Mouse (Mus musculus): ENCODE measurements around the gene Nlgn3. TPM values are rescaled to one million over a fixed set of nuclear protein-coding genes. Genes with fewer than 3 reads are reported as not detected.
"Not testable (repeated sequence)": the region's sequence is repeated elsewhere in the genome, so short reads cannot be mapped to it uniquely, and the experiment has no call there.

Gene Nlgn3
- total RNA-seq, 2 experiments from 2014 or later, result 0.51 to 0.69 TPM

DNA sequence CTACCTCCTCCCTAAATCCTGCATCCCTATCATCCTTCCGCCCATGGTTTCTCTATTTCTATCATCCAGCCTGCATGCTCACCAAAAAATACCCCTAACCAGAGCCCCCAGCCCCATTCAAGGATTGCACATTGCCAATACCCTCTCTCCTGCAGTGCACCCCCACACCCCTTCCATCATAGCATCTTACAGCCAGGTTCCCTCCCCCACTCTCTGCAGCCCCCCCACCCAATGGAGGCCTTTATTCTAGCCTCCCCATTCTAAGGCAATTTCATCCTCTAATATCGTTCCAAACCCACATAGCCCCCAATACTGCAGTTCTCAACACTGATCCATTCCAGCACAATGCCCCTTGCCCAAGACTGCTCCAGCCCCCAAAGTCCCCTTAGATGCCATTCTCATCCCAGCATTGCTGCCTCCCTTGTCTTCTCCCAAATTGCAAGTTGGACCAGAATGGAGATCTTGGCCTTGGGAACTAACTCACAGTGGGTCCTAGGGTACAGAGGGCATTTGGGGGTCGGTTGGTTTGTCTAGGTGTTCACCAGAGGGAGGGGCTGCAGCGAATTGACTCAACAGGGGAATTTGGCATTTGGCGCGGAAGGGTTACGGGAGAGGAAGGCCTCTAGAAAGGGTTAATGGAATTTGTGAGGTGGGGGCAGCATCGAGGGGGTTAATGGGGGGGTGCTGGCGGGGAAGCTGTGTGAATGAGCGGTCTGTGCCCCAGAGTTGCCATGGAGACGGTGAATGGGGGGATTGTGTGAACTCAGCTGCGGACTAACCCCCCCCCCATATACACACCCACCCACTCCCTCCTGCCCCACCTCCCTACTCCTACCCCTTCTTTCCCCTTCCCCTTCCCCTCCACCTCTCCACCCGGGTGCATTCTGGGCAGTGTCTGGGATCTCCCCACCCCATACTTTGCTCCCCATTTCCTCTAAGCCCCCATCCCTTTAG is 782 bp downstream of the Nlgn3 start:
- intact Hi-C loops (cut with DNase I), result no loop called here
- DNase-seq, result no peak

DNA sequence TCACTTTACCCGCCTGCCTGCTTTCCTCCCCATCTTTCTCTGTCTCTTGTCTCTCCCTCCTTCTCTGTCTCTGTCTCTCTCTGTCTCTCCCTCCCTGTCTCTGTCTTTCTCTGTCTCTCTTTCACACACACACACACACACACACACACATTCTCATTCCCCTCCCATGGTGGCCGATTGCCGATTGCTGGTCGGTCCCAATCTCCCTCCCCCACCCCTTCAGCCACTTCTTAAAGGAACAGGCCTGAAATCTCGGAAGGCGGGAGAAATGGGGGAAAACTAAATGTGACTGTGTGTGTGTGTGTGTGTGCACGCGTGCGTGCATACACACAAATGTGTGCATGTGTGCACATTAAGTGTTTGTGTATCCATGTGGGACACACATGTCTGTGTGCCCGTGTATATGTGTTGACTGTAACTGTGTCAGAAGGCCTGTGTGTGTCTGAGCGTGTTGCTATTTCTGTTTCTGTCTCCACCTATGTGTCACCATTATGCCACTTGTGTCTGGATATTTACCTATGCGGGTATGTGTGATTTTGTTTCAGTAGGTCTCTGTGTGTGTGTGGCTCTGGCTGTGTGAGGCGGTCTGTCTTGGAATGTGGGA is 1.6 kb downstream of the Nlgn3 start:
- DNase-seq, result peak; percentile 3 to 12

DNA sequence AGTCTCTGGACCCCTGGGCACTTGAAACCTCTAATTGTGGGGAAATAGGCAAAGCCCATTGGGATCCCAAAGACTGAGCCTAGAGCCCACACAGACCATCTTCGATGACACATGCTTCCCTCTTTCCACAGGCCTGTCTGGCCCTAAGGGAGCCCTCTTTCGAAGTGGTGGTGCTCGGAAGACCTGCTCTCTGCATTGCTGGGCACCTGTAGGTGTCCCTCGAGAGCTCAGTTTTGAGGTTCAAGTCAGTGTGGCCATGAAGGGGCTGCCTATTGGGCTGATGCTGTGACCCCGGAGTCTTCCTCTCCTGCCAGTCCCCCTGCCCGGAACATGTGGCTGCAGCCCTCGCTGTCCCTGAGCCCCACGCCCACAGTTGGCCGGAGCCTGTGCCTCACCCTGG is 2.7 kb downstream of the Nlgn3 start:
- DNase-seq, result no peak
- intact Hi-C loops (cut with DNase I), result no loop called here

More for the DNA sequence above, 1.6 kb downstream of the Nlgn3 start:
- intact Hi-C loops (cut with DNase I), result no loop called here

DNA sequence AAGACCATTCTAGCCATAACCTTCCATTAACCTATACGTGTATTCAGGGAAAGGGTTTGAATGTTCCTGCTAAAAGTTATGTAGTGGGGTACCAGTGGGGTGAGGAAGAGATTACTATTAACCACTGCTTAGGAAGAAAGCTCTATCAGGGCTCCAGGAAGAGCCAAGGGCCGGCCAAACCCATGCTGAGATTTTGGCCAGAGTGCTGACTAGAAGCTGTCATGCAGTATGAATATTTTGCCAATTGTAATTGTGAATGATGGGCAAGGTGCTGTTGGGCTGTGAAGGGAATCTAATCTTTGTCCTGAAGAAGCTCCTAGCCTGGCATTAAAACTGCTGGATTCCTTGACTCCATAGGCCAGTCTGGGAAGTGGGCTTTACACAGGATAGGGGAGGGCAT is 5.7 kb downstream of the Nlgn3 start:
- intact Hi-C loops (cut with DNase I), result no loop called here
- no peak for DNase-seq

DNA sequence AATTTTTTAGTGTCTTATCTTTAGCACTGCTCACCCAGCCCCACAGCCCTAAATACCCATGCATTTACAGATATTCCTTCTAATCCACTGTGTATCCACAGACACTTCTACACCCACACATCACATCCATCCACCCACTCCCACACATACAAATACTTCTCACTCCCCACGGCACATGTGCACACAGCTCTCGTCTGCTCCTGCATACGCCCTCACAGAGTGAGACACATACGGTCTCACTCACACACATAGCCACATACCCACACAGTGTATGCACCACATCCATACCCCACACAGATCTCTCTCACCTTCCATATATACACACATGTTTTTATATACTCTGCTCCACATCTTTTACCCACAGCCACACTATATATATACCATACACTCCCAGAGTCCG is 10.3 kb downstream of the Nlgn3 start:
- intact Hi-C loops (cut with DNase I), result no loop called here
- DNase-seq, result no peak

DNA sequence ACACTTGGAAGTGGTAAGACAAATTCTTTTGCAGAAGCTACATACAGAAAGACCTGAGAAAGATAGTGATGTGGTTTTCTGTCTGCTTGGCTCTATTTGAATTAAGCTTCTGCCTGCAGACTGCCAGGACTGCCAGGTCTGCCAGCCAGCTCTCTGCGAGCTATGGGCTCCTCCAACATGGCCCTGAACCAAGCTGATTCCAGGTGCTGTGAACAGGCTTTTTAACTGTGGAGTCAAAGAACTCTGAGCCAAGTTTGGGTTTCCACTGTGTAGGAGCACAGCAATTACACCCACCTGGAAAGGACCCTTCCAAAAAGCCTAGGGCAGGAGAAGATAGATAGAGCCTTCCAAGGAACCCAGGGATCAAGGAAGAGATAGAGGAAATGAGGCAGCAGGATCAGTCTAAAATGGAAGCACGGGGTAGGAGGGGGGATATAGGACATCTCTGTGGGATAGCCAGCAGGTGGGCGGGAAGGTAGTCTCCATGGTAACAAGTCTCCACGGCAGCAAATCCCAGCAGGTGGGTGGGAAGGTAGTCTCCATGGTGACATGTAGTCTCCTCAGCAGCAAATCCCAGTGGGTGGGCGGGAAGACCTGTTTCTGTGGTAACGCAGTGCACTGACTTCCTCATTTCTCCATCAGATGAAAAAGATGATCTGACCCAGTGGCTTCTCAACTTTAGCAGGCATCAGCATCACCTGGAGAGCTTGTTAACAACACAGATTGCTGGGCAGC is 14.8 kb downstream of the Nlgn3 start:
- intact Hi-C loops (cut with DNase I), result no loop called here

DNA sequence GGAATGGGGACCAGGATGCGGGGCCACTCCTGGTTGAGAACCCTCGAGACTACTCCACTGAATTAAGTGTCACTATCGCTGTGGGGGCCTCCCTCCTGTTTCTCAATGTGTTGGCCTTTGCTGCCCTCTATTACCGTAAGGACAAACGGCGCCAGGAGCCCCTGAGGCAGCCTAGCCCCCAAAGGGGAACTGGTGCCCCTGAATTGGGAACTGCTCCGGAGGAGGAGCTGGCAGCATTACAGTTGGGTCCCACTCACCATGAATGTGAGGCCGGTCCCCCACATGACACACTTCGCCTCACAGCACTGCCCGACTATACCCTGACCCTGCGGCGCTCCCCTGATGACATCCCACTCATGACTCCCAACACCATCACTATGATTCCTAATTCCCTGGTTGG is 20.8 kb downstream of the Nlgn3 start:
- intact Hi-C loops (cut with DNase I), result no loop called here
- no peak for DNase-seq

More for the DNA sequence above, 14.8 kb downstream of the Nlgn3 start:
- no peak for DNase-seq

DNA sequence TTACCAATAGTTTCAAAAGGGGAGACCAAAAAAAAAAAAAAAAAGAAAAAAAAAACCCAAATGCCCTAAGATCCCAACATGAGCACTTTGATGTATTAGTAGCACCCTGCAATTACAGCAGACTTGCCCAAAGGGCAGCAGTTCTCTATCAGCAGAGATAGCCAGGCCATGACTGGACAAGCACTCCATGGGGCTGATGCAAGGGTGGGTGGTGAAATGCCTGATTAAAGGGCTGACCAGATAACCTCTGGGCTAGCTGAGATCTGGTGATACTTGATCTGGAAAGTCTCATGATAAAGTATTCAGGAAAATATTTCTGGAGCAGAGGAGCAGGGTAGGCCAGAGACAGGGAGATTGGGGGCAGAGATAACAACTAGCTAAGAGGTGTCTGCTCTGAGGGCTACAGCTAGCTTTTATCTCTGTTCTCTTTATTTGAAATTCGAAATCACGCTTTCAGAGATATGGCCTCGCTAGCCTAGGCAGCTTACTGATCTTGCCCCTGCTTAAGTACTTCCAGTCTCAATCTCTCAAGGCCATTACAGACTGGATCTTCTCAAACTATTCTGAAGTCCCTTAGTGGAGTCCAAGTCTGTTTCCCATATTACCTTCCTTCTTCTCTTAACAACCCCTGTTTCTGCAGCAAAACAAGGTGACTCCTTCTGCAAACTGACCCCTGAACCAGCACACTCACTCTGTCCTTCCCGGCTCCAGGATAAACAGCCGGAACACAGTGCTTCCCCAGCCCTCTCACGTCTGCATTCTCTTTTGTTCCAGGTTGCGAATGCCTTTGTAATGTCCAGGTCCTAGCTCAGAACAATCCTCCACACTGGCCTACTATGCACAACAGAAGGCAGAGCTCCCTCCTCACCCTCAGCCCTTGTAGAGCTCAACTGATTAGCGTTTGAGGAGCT is 27.3 kb downstream of the Nlgn3 start:
- no peak for DNase-seq
- intact Hi-C loops (cut with DNase I), result no loop called here

DNA sequence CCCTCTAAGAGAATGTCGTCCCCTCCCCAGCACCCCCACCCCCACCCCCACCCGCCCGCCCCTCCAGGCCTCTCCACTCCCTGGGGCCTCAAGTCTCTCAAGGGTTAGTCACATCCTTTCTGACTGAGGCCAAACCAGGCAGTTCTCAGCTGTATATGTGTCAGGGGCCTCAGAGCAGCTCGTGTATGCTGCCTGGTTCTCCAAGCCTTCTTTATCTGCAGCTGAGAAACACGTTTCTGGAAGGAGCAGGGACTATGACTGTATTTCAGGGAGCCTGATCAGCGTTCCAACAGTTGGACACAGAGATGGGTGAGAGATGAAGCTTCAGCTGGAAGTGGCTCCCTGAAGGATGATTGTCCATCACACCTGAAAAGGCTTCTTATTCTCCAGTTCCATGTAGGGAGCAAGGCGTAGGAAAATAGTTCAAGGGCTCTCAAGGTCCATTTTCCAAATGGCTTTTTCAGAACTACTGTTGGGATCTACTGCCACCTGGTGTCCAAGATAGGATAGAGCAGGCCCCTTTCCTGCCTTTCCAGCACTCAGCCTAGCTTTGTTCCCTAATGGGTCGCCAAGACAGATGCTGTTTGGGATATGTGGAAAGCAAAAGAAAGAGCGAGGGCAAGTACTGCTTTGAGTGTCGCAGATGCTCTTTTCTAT is 30.5 kb downstream of the Nlgn3 start:
- peak; percentile 53 to 70 for DNase-seq
- intact Hi-C loops (cut with DNase I), result loop anchor here (1.0 to 5.0 kb wide), 2 partner anchors 88 to 197 kb away; no protein-coding TSS in a partner anchor

DNA sequence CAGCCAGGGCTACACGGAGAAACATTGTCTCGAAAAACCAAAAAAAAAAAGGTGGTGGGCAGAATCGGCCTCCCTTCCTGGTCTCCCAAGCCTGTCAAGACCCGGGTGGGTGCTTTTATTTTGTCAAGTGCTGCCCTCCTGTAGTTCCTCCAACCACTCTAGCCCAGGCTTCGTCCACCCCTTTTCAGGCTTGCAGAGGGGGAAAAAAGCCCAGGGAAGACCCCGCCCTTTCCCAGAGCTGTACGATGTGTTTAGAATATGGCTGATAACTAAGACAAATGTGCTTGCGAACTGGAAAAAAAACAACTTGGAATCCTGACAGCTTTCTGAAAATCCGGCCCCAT is 33.0 kb downstream of the Nlgn3 start:
- no peak for DNase-seq
- intact Hi-C loops (cut with DNase I), result loop anchor here (5.0 kb wide), 1 partner anchor 85 kb away; no protein-coding TSS in a partner anchor

DNA sequence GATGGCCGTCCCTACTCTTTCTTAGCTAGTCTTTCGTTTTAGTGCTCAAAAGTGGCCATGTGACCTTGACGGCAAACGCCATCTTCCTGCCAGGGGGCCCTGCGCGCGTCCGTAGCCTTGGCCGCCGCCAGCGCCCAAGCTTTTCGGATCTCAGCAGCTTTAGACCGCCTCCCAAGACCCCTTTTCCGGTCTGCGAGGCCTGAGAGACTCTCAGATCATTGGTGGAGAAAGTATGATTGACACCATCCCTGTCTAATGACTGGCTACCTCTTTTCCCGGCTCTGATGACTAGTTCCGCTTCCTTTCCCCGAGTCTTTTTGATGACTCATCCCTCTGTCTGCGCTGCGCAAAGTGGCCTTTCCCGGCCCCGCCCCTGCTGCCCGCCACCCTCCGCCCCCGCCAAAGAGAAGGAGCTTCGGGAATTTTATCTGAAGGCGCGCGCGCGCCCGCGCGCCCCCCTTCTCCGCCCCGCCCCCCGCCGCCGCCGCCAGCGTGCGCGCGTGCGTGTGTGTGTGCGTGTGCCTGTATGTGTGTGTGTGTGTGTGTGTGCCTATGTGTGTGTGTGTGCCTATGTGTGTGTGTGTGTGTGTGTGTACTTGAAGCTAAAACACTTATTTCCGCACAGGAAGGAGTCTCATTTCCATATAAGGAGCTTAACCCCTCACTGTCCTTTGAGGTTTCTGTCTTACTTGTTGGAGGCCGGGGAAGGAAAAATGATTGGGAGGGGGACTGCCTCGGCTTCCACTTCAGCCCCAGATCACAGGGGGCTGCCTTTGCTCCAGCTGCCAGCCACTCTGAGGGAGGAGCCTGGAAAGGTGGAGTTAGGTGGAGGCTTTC is 33.6 kb downstream of the Nlgn3 start:
- intact Hi-C loops (cut with DNase I), result loop anchor here (5.0 kb wide), 1 partner anchor 85 kb away; no protein-coding TSS in a partner anchor
- DNase-seq, result peak; percentile 81 to 82

DNA sequence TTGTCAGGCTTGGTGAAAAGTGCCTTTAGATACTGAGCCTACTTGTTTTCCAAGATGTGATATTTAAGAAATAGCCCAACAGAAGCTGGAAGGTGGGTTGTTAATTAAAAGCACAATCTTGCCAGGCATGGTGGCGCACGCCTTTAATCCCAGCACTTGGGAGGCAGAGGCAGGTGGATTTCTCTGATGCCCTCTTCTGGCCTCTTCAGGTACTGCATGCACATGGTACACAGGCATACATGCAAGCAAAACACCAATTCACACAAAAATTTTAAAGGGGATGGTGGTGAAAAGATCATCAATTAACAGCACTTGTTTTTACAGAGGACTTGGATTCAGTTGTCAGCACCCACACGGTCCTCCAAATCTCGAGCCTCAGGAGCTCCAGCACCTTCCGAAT is 35.6 kb downstream of the Nlgn3 start:
- DNase-seq, result peak in 1 of 2 experiments; percentile 3
- intact Hi-C loops (cut with DNase I), result loop anchor here (5.0 kb wide), 1 partner anchor 83 kb away; no protein-coding TSS in a partner anchor

DNA sequence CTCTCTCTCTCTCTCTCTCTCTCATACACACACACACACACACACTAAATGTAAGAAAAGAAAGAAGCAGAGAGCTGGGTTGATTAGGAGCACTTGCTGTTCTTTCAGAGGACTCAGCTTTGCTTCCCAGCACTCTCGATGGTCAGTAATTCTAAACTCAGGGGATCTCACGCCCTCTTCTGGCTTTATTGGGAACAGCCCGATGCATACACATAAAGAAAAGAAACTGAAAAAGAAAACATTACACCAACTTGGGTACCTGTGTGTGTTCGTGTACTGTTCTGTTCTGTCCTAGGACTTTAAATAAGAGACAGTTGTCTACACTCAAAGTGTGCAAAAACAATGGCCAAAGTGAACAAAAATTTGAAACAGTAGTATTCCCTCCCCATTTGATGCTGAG is 39.7 kb downstream of the Nlgn3 start:
- no peak for DNase-seq
- intact Hi-C loops (cut with DNase I), result no loop called here

DNA sequence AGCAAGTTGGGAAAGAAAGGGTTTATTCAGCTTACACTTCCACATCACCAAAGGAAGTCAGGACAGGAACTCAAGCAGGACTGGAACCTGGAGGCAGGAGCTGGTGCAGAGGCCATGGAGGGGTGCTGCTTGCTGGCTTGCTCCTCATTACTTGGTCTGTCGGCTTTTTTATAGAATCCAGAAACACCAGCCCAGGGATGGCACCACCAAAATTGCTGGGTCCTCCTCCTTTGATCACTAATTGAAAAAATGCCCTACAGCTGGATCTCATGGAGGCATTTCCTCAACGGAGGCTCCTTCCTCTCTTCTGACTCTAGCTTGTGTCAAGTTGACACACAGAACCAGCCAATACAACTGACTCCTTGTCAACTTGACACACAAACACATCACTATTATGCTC is 43.9 kb downstream of the Nlgn3 start:
- intact Hi-C loops (cut with DNase I); DNase-seq: not testable (repeated sequence)

DNA sequence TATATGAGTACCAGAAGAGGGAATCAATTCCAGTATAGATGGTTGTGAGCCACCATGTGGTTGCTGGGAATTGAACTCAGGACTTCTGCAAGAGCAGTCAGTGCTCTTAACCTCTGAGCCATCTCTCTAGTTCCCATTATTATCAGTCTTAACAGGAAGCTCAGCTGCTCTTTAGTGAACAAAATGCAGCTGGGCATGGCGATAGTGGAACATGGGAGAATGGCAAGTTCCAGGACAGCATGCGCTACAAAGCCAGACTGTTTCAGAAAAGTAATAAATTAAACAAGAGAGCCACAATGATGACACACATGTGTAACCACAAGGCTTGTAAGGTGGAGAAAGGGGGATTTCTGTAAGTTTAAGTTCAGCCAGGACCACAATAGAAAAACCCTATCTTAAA is 46.5 kb downstream of the Nlgn3 start:
- no peak for DNase-seq

DNA sequence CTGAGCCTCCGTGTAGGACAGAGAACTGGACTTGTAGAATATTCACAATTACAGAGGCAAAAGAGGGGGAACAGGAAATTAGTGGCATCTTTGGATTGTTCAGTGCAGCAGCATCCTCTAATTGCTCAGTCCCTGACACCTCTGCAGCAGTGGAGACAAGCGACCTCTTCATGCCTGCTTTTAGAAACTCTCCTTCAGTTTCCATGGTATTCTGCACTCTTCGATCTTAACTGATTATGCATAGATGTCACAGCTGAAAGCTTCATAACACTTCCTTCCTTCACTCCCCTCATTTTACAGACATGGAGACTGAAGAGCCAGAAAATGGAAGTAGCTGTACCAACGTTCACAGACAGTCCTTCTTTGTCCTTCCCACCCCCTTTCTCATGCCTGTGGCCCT is 47.5 kb downstream of the Nlgn3 start:
- no peak for DNase-seq

More for the DNA sequence above, 46.5 kb downstream of the Nlgn3 start:
- intact Hi-C loops (cut with DNase I), result no loop called here

DNA sequence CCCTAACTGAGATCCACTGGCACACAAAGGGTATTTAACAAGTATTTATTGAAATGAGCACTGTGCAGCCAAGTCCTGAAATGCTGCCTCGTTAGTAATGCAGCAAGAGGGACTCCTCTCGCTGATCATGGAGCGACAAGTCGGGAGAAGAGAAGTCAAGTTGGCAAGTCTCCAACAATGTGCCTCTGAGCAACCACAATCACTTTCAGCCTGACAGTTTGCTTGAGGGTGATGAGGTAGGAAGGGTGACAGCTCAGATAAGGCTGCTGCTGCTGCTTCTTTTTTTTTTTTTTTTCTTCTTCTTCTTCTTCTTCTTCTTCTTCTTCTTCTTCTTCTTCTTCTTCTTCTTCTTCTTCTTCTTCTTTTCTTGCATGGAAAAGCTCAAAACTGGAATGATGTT is 52.2 kb downstream of the Nlgn3 start:
- DNase-seq, result no peak
- intact Hi-C loops (cut with DNase I), result no loop called here

More for the DNA sequence above, 47.5 kb downstream of the Nlgn3 start:
- intact Hi-C loops (cut with DNase I), result no loop called here

DNA sequence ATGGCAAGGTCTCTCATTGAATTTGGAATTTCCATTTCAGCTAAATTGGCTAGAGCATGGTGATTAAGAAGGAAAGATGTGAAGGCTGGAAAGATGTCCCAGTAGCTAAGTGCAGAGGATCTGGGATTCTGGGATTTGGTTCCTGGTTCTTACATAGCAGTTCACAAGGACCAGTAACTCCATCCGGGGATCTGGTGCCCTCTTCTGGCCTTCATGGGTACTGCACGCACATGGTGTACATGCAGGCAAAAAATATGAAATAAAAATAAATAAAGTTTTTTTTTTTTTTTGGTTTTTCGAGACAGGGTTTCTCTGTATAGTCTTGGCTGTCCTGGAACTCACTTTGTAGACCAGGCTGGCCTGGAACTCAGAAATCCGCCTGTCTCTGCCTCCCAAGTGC is 59.9 kb downstream of the Nlgn3 start:
- intact Hi-C loops (cut with DNase I); DNase-seq: not testable (repeated sequence)
